Comparison of ENCODE assay signal across 8 mouse cellular contexts in the genomic region with DNA sequence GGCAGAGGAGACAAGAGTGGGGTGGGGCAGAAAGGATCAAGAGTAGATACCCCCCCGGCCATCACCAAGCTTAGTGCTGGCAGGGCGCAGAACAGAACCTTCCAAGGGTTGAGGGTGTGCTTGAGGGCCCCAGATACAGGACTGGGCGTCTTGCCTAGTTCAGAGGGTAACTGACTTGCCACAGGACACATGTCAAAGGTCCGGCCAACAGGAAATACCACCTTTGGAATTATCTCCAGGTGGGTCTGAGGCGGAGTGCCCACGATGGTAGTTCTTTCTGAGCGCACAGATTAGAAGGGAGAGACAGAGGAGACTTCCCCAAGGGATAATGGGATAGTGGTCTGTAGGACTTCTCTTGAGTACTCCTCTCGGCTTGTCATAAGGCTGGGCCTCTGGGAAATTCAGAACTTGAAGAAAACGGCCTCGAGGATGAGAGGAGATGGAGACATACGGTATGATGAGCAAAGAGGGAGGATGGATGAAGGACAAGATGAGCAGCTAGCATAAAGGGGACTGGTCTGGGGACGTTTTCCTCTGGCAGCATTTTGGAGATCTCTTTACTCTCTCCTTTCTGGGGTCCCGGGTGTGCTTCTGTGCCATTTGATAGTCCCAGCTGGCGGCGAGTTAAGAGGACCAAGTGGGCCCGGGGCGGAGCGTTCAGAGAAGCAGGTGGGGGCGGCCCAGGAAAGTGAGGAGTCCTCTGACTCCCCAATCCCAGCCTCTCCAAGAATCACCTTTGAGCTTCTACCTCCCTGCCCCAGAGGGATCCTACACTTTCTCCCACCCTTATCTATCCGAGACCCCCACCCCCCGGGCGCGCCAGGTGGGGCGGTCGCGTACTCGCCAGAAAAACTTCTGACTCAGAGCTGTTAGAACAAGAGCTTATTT.
DNase-seq lines count a peak whose midpoint lies in the region; ATAC-seq lines count a peak whose summit lies in the region.

No protein-coding gene starts in this region.

- H3K27ac ChIP-seq in heart, embryonic 16.5 days (ENCODE audit: low read length), result no peak overlapping the region
- peak overlapping the region; percentile 95 for H3K27ac ChIP-seq in hindbrain, embryonic 12.5 days
- H3K27ac ChIP-seq in midbrain, embryonic 15.5 days, result peak overlapping the region; percentile 94

- no peak for DNase-seq in heart, postnatal 10 days
- DNase-seq in Muller cell, postnatal 12 days (ENCODE audit: inconsistent ontology term), result peak; percentile 52
- no peak for DNase-seq in layer of hippocampus, adult 9-11 months
- no peak for DNase-seq in gastrocnemius, postnatal 10 days
- no peak for DNase-seq in right cerebral cortex, adult 2 months (ENCODE audit: low spot score in 2 of 2)

- H3K9ac ChIP-seq in heart, embryonic 16.5 days (ENCODE audit: low read length), result no peak overlapping the region
- peak overlapping the region; percentile 89 for H3K9ac ChIP-seq in hindbrain, embryonic 12.5 days
- H3K9ac ChIP-seq in midbrain, embryonic 15.5 days, result peak overlapping the region; percentile 91

- 0 out of 2 replicates have a peak, but pooled peaks have one; percentile 9 for ATAC-seq in heart, embryonic 16.5 days (replicated peaks; ENCODE audit: extremely low read depth, insufficient read depth, low FRiP score)
- no peak; the same call in 1 of the 2 replicates for ATAC-seq in hindbrain, embryonic 12.5 days (ENCODE audit: low FRiP score)
- no peak for ATAC-seq in midbrain, embryonic 15.5 days (replicated peaks)

- peak overlapping the region; percentile 90 for H3K4me2 ChIP-seq in heart, embryonic 16.5 days (ENCODE audit: low read depth, low read length)
- peak overlapping the region; percentile 83 for H3K4me2 ChIP-seq in hindbrain, embryonic 12.5 days (replicated peaks)
- peak overlapping the region; percentile 73 for H3K4me2 ChIP-seq in midbrain, embryonic 15.5 days

- intact Hi-C loops in heart, postnatal 10 days (cut with DNase I), result no loop called here

- peaks cover 15% of the 10 kb centered on the region for H3K4me1 ChIP-seq in heart, embryonic 16.5 days (ENCODE audit: control insufficient read depth, insufficient read depth, low read length)
- peaks cover 66% of the 10 kb centered on the region for H3K4me1 ChIP-seq in hindbrain, embryonic 12.5 days
- H3K4me1 ChIP-seq in midbrain, embryonic 15.5 days, result peaks cover 60% of the 10 kb centered on the region

- H3K9me3 ChIP-seq in heart, embryonic 16.5 days (replicated peaks; ENCODE audit: control insufficient read depth, low read length), result no peaks in the 10 kb centered on the region
- H3K9me3 ChIP-seq in hindbrain, embryonic 12.5 days (replicated peaks), result no peaks in the 10 kb centered on the region
- no peaks in the 10 kb centered on the region for H3K9me3 ChIP-seq in midbrain, embryonic 15.5 days

- H3K4me3 ChIP-seq in heart, embryonic 16.5 days (ENCODE audit: low read length), result peak overlapping the region; percentile 66
- peak overlapping the region; percentile 81 for H3K4me3 ChIP-seq in hindbrain, embryonic 12.5 days
- H3K4me3 ChIP-seq in midbrain, embryonic 15.5 days, result peak overlapping the region; percentile 67

- H3K36me3 ChIP-seq in heart, embryonic 16.5 days (ENCODE audit: control insufficient read depth, insufficient read depth), result no peaks in the 10 kb centered on the region
- H3K36me3 ChIP-seq in hindbrain, embryonic 12.5 days, result no peaks in the 10 kb centered on the region
- H3K36me3 ChIP-seq in midbrain, embryonic 15.5 days (replicated peaks), result no peaks in the 10 kb centered on the region

- peaks cover 91% of the 10 kb centered on the region for H3K27me3 ChIP-seq in heart, embryonic 16.5 days (ENCODE audit: control insufficient read depth, insufficient read depth, low read length)
- peaks cover 45% of the 10 kb centered on the region for H3K27me3 ChIP-seq in hindbrain, embryonic 12.5 days
- H3K27me3 ChIP-seq in midbrain, embryonic 15.5 days (replicated peaks), result no peaks in the 10 kb centered on the region

- WGBS in heart, embryonic 16.5 days, result 2% methylated on average over 27 of the region's 27 CpGs
- WGBS in hindbrain, embryonic 12.5 days, result under 1% methylated on average over 27 of the region's 27 CpGs
- under 1% methylated on average over 27 of the region's 27 CpGs for WGBS in midbrain, embryonic 15.5 days
